Mouse (Mus musculus): ENCODE measurements at regions not wholly inside any gene's neighbourhood (a gene's known extent, or its start where the extent isn't known, plus 50 kb on each side); places are given as distances from the start of the nearest gene placed in this dataset.
A peak's percentile ranks its signal among the peaks of the same experiment; 100 is the strongest.

- DNase-seq: no peak
Observed at GRCm38 (mm10) chr6:52368734-52369412, 55.6 kb downstream of the Evx1 start.

DNA sequence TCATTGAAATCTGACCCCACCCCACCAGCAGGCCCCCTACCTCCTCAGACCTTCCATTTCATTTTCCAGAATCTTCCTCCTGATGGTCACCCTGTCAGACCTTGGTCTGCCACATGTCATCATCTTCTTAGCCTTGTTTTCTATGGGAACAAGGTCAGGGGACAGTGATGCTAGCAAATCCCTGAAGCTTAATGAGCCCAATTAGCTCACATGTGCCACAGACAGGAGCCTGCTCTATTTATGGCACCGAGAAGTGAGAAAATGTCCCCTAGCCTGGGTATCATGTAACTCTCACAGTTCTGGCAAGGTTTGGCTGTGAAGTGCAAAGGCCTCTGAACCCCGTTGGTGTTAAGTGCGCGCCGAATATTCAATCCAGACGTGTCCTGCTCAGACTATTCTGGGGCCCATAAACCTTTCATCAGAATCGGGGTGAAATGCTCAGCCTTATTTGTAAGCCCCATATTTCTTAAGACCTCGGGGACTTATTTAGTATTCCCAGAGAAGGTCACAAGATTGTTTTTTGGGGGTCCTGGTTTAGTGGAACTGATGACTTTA lies 57.6 kb downstream of the Evx1 start:
- DNase-seq: no peak

GRCm38 (mm10) chr6:52379146-52379545 lies 65.8 kb downstream of the Evx1 start:
- DNase-seq: no peak

DNA sequence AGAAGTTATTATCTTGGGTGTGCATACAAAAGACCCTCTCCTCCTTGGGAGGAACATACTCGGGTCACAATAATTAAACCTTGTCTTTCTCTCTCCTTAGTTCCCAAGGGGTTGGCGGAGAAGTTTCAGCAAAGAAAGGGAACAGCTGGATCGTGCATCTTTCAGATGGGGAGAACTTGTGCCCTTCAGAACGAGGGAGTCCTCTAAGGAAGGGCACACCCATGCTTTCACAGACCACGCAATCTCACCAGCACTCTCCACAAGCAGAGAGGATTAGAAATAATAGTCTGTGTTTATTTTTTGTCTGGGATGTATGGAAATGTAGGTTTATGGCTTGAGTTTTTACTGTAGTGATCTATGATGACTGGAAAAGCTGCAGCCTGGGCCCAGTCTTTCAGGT lies 66.3 kb downstream of the Evx1 start:
- no peak for DNase-seq

GRCm38 (mm10) chr6:52385044-52385443 lies 71.7 kb downstream of the Evx1 start:
- no peak for DNase-seq

GRCm38 (mm10) chr6:52401404-52401803 lies 88.1 kb downstream of the Evx1 start:
- DNase-seq: no peak

- no peak for DNase-seq
Observed at GRCm38 (mm10) chr6:52409991-52410390, 96.7 kb downstream of the Evx1 start.

GRCm38 (mm10) chr6:52410711-52411110 lies 97.4 kb downstream of the Evx1 start:
- DNase-seq: no peak

GRCm38 (mm10) chr6:52411302-52411701 lies 98.0 kb downstream of the Evx1 start:
- DNase-seq: no peak

GRCm38 (mm10) chr6:52413639-52414038 lies 100.3 kb downstream of the Evx1 start:
- no peak for DNase-seq

GRCm38 (mm10) chr6:52415341-52415946 lies 102.1 kb downstream of the Evx1 start:
- no peak for DNase-seq

GRCm38 (mm10) chr6:52416491-52416890 lies 103.2 kb downstream of the Evx1 start:
- DNase-seq: peak in 1 of 2 experiments; percentile 30

GRCm38 (mm10) chr6:52417439-52418124 lies 104.3 kb downstream of the Evx1 start:
- DNase-seq: peak; percentile 65 to 86

- DNase-seq: peak; percentile 63 to 81
Observed at GRCm38 (mm10) chr6:52418451-52419170, 105.3 kb downstream of the Evx1 start.

GRCm38 (mm10) chr6:52420276-52420970 lies 107.1 kb downstream of the Evx1 start:
- no peak for DNase-seq

DNA sequence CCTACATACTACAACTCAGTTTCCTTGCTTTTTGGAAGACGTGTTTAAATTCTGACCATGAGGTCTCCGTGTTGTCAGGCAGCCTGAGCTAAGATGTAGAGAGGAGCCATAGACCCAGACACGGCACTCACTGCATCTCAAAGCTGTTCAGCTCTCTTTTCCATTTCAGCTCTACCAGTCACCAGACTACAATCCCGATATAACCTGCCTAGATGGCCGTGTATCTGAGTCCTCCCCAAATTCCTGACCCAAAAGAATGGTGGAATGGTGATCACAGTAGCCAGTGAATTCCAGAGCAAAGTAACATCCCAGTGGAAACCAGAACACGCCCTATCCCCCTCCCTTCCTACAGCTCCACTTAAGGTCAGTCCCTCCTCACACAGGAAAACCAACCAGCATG lies 108.5 kb downstream of the Evx1 start:
- no peak for DNase-seq

DNA sequence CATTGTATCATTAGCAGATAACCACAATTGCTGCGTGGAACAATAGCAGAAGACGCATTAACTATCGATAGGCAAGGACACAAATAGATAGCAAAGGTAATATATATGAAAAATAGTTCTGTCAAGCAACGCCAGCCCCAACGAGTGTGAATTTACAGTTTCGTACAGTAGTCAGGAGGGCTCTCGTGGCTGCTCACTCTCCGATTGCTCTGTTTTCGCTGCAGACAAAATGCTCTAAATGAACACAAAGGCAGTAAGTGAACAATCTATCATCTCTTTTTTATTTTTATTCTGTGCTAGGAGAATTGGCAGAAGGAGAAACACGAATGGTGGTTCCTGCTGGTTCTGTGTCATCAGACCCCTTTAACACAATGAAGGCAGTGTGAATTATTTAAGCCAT lies 109.4 kb downstream of the Evx1 start:
- no peak for DNase-seq

DNA sequence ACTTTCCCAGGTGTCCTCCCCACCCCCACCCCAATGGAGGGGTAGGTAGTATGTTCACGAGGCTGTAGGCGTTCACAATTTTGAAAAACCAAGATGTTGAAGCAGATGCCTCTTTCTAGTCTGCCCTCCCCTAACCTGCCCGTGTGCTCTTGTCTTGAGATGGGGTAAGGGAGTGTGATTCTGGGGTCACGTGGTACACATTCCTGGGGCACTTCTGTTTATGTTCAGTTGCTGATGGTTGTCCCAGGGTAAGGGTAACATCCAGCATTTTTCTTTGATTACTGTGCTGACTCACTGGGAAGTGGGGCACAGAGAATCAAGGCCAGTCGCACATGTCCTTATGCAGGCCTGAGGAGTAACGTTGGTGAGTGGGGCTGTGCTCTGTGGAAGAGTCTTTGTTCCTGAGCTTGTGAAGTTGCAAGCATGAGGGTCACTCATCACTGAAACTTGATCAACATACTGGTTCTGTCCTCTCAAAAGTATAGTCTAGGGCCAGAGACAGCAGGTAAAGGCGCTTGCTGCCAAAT lies 110.3 kb downstream of the Evx1 start:
- DNase-seq: no peak

DNA sequence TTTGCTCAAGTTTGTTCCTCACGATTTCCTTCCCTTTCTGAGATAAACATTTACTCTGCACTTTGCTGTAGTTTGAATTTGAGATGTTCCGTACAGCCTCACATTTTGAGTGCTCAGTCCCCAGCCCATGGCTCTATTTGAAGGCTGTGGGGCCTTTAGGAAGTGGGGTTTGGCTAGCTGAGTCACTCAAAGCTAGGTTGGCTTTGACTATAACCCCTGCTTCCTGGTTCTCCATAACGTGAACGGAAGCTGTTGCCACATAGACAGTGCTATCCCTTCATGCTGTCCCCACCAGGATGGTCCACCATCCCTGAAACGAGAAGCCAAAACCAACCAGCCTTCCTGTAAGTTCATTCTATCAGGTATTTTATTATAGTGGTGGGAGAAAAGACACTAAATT lies 111.1 kb downstream of the Evx1 start:
- DNase-seq: no peak

GRCm38 (mm10) chr6:52425082-52425481 lies 111.8 kb downstream of the Evx1 start:
- DNase-seq: no peak

DNA sequence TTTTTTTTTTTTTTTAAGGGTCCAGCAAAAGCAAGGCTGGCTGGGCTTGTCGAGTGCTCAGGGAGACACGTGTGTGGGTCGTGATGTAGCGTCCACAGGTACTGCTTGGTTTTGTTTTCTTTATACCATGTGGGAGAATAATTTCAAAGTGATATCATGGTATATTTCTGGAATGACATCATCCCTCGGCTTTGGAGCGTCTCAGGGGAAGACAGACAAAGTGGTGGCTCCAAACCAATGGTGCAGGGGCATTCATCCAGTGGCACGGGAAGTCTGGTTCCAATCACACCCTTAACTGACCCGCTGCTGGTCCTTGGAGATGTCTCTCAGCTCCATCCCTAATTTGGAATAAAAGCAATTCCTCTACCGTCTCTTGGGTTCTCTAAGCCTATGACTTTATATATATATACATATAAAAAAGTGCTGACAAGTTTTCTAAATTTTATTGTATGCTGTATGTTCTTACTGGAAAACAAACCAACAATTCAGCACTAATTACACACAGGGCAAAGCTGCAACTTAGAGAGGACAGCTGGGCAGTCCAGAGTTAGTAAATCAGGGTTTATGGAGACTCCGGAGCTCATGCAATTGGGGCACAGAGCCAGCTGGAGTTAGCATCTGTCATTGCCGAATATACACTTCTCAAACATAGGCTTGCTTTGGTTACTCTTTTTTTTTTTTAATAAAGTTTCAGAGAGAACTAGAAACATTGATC lies 115.3 kb downstream of the Evx1 start:
- DNase-seq: peak; percentile 44 to 64

DNA sequence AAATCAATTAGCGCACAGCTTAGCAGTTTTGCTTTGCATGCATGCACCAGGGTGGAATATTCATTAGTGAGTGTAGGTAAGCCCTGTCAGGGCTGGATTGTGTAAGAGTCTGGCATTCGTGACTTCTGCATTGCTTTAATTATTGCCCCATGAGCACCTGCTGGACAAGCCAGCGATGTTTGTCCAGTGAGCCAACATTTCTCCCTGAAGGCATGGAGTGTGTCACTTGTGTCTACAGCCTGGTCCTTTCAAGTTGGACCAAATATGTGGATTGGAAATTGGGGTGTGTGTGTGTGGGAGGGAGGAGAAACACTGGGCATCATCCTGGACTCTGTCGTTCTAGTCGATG lies 115.9 kb downstream of the Evx1 start:
- DNase-seq: peak; percentile 30 to 50
